Mouse (Mus musculus): ENCODE results near the gene Ly6g6d. TPM values are rescaled to one million over a fixed set of nuclear protein-coding genes. Genes with fewer than 3 reads are reported as not detected.

The Ly6g6d gene
- total and polyA plus RNA-seq, 2 experiments: 0.67 TPM; not detected in 1

GRCm38 (mm10) chr17:35050126-35050750 lies 27.6 kb downstream of the Ly6g6d start:
- peaks cover 15% of the 10 kb centered on the region for H3K4me1 ChIP-seq (ENCODE audit: control insufficient read depth, insufficient read depth, low read length)
- H3K36me3 ChIP-seq (ENCODE audit: control insufficient read depth, insufficient read depth, low read length): peaks cover 8% of the 10 kb centered on the region; the same call in 1 of the 2 replicates
- WGBS: 1% methylated on average over 27 of the region's 27 CpGs
- peak; percentile 33 for DNase-seq (ENCODE audit: extremely low read depth, low read depth, low spot score)
- peak overlapping the region; percentile 75 for H3K4me3 ChIP-seq (ENCODE audit: insufficient read depth, low read depth, low read length)
- no peaks in the 10 kb centered on the region for H3K27me3 ChIP-seq (ENCODE audit: control insufficient read depth, insufficient read depth, low read length)
- no peak for TF ChIP-seq CTCF (IDR thresholded peaks at IDR 0.05; ENCODE audit: low read depth, low read length)
- TF ChIP-seq POLR2A (IDR thresholded peaks at IDR 0.05; ENCODE audit: extremely low read depth, insufficient read depth, low read length): no peak
- peak overlapping the region; percentile 56 for H3K27ac ChIP-seq (replicated peaks; ENCODE audit: insufficient read depth, low read depth, low read length)
- H3K79me2 ChIP-seq (ENCODE audit: control insufficient read depth, insufficient read depth, low read length): no peaks in the 10 kb centered on the region
- H3K9ac ChIP-seq (ENCODE audit: low read depth, low read length): peak overlapping the region; percentile 77

GRCm38 (mm10) chr17:35049561-35050016 lies 28.3 kb downstream of the Ly6g6d start, which contains the start of gene Clic1:
TSS of gene Clic1 (plus strand) at chr17:35049966.
- TF ChIP-seq POLR2A (IDR thresholded peaks at IDR 0.05; ENCODE audit: extremely low read depth, insufficient read depth, low read length) (no peak), CTCF (IDR thresholded peaks at IDR 0.05; ENCODE audit: low read depth, low read length) (0 out of 2 replicates have a peak, but pooled peaks have one; percentile 16)
- no peaks in the 10 kb centered on the region for H3K79me2 ChIP-seq (ENCODE audit: control insufficient read depth, insufficient read depth, low read length)
- peak within 1 kb of the TSS; percentile 56 for H3K27ac ChIP-seq (replicated peaks; ENCODE audit: insufficient read depth, low read depth, low read length)
- H3K36me3 ChIP-seq (ENCODE audit: control insufficient read depth, insufficient read depth, low read length): peaks cover 4% of the 10 kb centered on the region; the same call in 1 of the 2 replicates
- peaks cover 16% of the 10 kb centered on the region for H3K4me1 ChIP-seq (ENCODE audit: control insufficient read depth, insufficient read depth, low read length)
- H3K4me3 ChIP-seq (ENCODE audit: insufficient read depth, low read depth, low read length): peak within 1 kb of the TSS; percentile 75
- WGBS: 9% methylated on average over 9 of the region's 11 CpGs
- H3K27me3 ChIP-seq (ENCODE audit: control insufficient read depth, insufficient read depth, low read length): no peaks in the 10 kb centered on the region
- peak within 1 kb of the TSS; percentile 77 for H3K9ac ChIP-seq (ENCODE audit: low read depth, low read length)
- peak; percentile 16 for DNase-seq (ENCODE audit: extremely low read depth, low read depth, low spot score)

GRCm38 (mm10) chr17:35048932-35049440 lies 28.9 kb downstream of the Ly6g6d start:
- Histone ChIP-seq H3K79me2 (ENCODE audit: control insufficient read depth, insufficient read depth, low read length) (no peaks in the 10 kb centered on the region), H3K4me3 (ENCODE audit: insufficient read depth, low read depth, low read length) (no peak overlapping the region)
- TF ChIP-seq POLR2A (IDR thresholded peaks at IDR 0.05; ENCODE audit: extremely low read depth, insufficient read depth, low read length) (no peak), CTCF (IDR thresholded peaks at IDR 0.05; ENCODE audit: low read depth, low read length) (no peak)

DNA sequence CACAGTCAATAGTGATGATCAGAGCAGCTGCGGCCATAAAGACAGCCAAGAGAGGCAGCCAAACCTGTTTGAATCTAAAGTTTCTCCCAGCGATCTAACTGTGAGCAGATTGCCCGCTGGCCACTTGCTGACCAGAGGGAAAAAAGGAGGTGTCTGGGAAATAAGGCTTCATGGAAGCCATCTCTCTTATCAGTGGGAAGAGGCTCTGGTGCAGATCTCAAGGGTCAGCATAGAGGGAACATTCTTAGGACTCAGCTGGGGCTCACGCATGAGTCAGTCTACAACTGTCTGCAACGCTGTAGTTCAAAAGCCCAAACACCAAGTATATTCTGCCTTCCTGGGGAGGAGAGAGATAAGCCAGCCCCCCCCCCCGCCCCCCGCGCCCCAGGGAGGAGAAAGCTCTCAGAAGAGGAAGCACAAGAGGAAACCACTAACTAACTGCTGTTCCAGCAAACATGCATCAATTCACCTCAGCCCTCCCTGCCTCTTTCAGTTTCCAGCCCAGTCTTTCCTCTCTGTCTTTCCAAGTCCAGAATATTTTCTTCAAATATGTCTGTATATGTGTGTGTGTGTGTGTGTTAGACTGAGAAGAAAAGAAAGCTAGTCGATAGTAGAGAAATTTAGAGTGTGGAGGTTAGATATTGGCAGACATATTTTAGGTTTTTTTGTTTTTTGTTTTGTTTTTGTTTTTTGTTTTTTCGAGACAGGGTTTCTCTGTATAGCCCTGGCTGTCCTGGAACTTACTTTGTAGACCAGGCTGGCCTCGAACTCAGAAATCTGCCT lies 29.5 kb downstream of the Ly6g6d start:
- WGBS: 15% methylated on average over 11 of the region's 11 CpGs
- no peaks in the 10 kb centered on the region for H3K27me3 ChIP-seq (ENCODE audit: control insufficient read depth, insufficient read depth, low read length)
- H3K79me2 ChIP-seq (ENCODE audit: control insufficient read depth, insufficient read depth, low read length): no peaks in the 10 kb centered on the region
- no peak for TF ChIP-seq POLR2A (IDR thresholded peaks at IDR 0.05; ENCODE audit: extremely low read depth, insufficient read depth, low read length)
- no peak for TF ChIP-seq CTCF (IDR thresholded peaks at IDR 0.05; ENCODE audit: low read depth, low read length)
- peaks cover 16% of the 10 kb centered on the region for H3K4me1 ChIP-seq (ENCODE audit: control insufficient read depth, insufficient read depth, low read length)
- H3K27ac ChIP-seq (replicated peaks; ENCODE audit: insufficient read depth, low read depth, low read length): peak overlapping the region; percentile 96
- no peak for DNase-seq (ENCODE audit: extremely low read depth, low read depth, low spot score)
- peaks cover 1% of the 10 kb centered on the region; the same call in 1 of the 2 replicates for H3K36me3 ChIP-seq (ENCODE audit: control insufficient read depth, insufficient read depth, low read length)
- H3K4me3 ChIP-seq (ENCODE audit: insufficient read depth, low read depth, low read length): no peak overlapping the region
- peak overlapping the region; percentile 33 for H3K9ac ChIP-seq (ENCODE audit: low read depth, low read length)

More at GRCm38 (mm10) chr17:35048932-35049440, 28.9 kb downstream of the Ly6g6d start:
- no peak for DNase-seq (ENCODE audit: extremely low read depth, low read depth, low spot score)
- WGBS: 64% methylated on average over 5 of the region's 5 CpGs
- Histone ChIP-seq H3K4me1 (ENCODE audit: control insufficient read depth, insufficient read depth, low read length) (peaks cover 16% of the 10 kb centered on the region), H3K27ac (replicated peaks; ENCODE audit: insufficient read depth, low read depth, low read length) (peak overlapping the region; percentile 51), H3K36me3 (ENCODE audit: control insufficient read depth, insufficient read depth, low read length) (peaks cover 4% of the 10 kb centered on the region; the same call in 1 of the 2 replicates), H3K9ac (ENCODE audit: low read depth, low read length) (no peak overlapping the region), H3K27me3 (ENCODE audit: control insufficient read depth, insufficient read depth, low read length) (no peaks in the 10 kb centered on the region)

DNA sequence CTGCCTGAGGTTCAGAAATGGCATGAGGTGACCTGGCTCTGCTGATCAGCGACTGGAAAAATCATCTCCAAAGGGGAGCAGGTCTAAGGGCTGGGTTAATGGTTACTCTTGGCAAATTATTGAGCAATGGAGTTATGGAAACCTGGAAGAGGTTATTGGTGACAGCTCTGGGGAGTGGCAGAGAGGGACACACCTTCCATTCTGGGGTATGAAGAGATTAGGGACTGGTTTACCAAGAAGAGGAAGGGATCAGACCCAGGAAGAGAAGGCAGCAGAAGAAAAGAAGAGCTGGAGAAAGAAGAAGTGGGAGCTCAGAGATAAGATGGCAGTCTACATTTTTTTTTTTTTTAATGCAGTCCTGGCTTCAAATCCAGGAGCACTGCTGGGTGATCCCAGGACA lies 30.2 kb downstream of the Ly6g6d start:
- H3K36me3 ChIP-seq (ENCODE audit: control insufficient read depth, insufficient read depth, low read length): no peaks in the 10 kb centered on the region; the same call in 1 of the 2 replicates
- H3K4me1 ChIP-seq (ENCODE audit: control insufficient read depth, insufficient read depth, low read length): peaks cover 16% of the 10 kb centered on the region
- H3K4me3 ChIP-seq (ENCODE audit: insufficient read depth, low read depth, low read length): no peak overlapping the region
- TF ChIP-seq POLR2A (IDR thresholded peaks at IDR 0.05; ENCODE audit: extremely low read depth, insufficient read depth, low read length): no peak
- no peak for TF ChIP-seq CTCF (IDR thresholded peaks at IDR 0.05; ENCODE audit: low read depth, low read length)
- DNase-seq (ENCODE audit: extremely low read depth, low read depth, low spot score): peak; percentile 99
- peak overlapping the region; percentile 96 for H3K27ac ChIP-seq (replicated peaks; ENCODE audit: insufficient read depth, low read depth, low read length)
- WGBS: 7% methylated on average over 1 of the region's 1 CpGs
- no peaks in the 10 kb centered on the region for H3K27me3 ChIP-seq (ENCODE audit: control insufficient read depth, insufficient read depth, low read length)
- H3K9ac ChIP-seq (ENCODE audit: low read depth, low read length): peak overlapping the region; percentile 78
- H3K79me2 ChIP-seq (ENCODE audit: control insufficient read depth, insufficient read depth, low read length): no peaks in the 10 kb centered on the region
